Mouse (Mus musculus) midbrain, embryonic 10.5 days (tissue): ENCODE measurements at regions not wholly inside any gene's neighbourhood (a gene's known extent, or its start where the extent isn't known, plus 50 kb on each side); places are given as distances from the start of the nearest gene placed in this dataset.

ENCODE experiments used
- DNase-seq: peaks from one replicate; pipeline ENCODE4 v3.0.0-alpha.2; 2017; ENCODE audit warnings: low spot score
- H3K27ac ChIP-seq: fragments of 300-500 bp; sonication (generic); replicated peaks from 2 replicates; pipeline ENCODE4 v1.5.1; 2016; ENCODE audit warnings: mild to moderate bottlenecking
- H3K27me3 ChIP-seq: fragments of 300-500 bp; sonication (generic); 2 replicates; pipeline ENCODE4 v1.6.1; 2016; ENCODE audit warnings: low read depth, mild to moderate bottlenecking; ENCODE audit not compliant: poor library complexity, severe bottlenecking
- H3K36me3 ChIP-seq: fragments of 300-500 bp; sonication (generic); 2 replicates; pipeline ENCODE4 v1.6.1; 2016; ENCODE audit warnings: mild to moderate bottlenecking, moderate library complexity
- H3K4me1 ChIP-seq: fragments of 300-500 bp; sonication (generic); 2 replicates; pipeline ENCODE4 v1.6.1; 2016
- H3K4me3 ChIP-seq: fragments of 300-500 bp; sonication (generic); 2 replicates; pipeline ENCODE4 v1.5.1; 2016; ENCODE audit warnings: mild to moderate bottlenecking, moderate library complexity
- H3K9me3 ChIP-seq: fragments of 300-500 bp; sonication (generic); replicated peaks from 2 replicates; pipeline ENCODE4 v1.6.1; 2016; ENCODE audit warnings: mild to moderate bottlenecking
- WGBS: fragments of 180-500 bp; shearing (Covaris S2); methylation state at CpG from one replicate; pipeline ENCODE4 v1.1.7; 2016; 5-methylcytosine and 5-hydroxymethylcytosine counted together

DNA sequence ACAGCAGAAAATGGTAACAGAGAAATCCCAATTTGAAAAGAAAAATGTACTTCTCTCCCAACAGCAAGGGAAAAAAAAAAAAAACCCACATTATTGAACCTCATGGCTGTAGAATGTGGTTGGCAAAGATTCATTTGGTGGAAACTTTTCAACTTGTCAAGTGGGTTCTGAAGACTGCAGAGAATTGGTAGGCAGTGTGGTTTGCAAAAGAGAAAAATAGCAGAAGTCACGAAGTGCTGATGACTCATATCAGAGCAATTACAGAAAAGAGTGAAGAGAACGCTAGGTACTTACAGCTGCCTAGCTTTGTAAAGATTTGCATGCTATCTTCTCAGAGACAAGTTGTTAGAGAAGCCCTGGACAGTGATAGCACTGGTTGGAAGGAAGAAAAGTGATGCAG, 1211.6 kb downstream of the Galc start:
- Histone ChIP-seq H3K27me3 (no peaks in the 10 kb centered on the region), H3K36me3 (no peaks in the 10 kb centered on the region), H3K27ac (no peak overlapping the region), H3K9me3 (no peaks in the 10 kb centered on the region; the same call in 1 of the 2 replicates), H3K4me1 (no peaks in the 10 kb centered on the region), H3K4me3 (no peak overlapping the region)
- WGBS: 81% methylated on average over 2 of the region's 2 CpGs
- DNase-seq: no peak
